Mouse (Mus musculus): ENCODE data around the gene Sema5a. TPM values are rescaled to one million over a fixed set of nuclear protein-coding genes. Genes with fewer than 3 reads are reported as not detected.

The Sema5a gene
- polyA plus RNA-seq, 1 experiment from 2014 or later = 6.5 TPM

GRCm38 (mm10) chr15:32568181-32568857 is 323.7 kb downstream of the Sema5a start:
- no peak for ATAC-seq (replicated peaks; ENCODE audit: insufficient number of reproducible peaks, insufficient read depth, low FRiP score, low read depth)
- no peak overlapping the region for H3K4me2 ChIP-seq

GRCm38 (mm10) chr15:32568858-32569387 is 324.3 kb downstream of the Sema5a start:
- Histone ChIP-seq H3K36me3 (no peaks in the 10 kb centered on the region), H3K27ac (no peak overlapping the region), H3K4me3 (no peak overlapping the region), H3K4me1 (replicated peaks) (no peaks in the 10 kb centered on the region), H3K4me2 (no peak overlapping the region), H3K9ac (no peak overlapping the region), H3K27me3 (no peaks in the 10 kb centered on the region), H3K9me3 (replicated peaks) (no peaks in the 10 kb centered on the region)
- WGBS = 70% methylated on average over 6 of the region's 6 CpGs
- no peak for ATAC-seq (replicated peaks; ENCODE audit: insufficient number of reproducible peaks, insufficient read depth, low FRiP score, low read depth)

More at GRCm38 (mm10) chr15:32568181-32568857, 323.7 kb downstream of the Sema5a start:
- H3K9me3 ChIP-seq (replicated peaks) = no peaks in the 10 kb centered on the region
- no peak overlapping the region for H3K27ac ChIP-seq
- H3K9ac ChIP-seq = no peak overlapping the region
- H3K4me1 ChIP-seq (replicated peaks) = no peaks in the 10 kb centered on the region
- H3K4me3 ChIP-seq = no peak overlapping the region
- 86% methylated on average over 3 of the region's 3 CpGs for WGBS
- H3K27me3 ChIP-seq = no peaks in the 10 kb centered on the region
- no peaks in the 10 kb centered on the region for H3K36me3 ChIP-seq

- Histone ChIP-seq H3K4me3 (no peak overlapping the region), H3K9ac (no peak overlapping the region), H3K4me1 (replicated peaks) (no peaks in the 10 kb centered on the region), H3K27ac (no peak overlapping the region), H3K36me3 (no peaks in the 10 kb centered on the region), H3K9me3 (replicated peaks) (no peaks in the 10 kb centered on the region), H3K4me2 (no peak overlapping the region), H3K27me3 (no peaks in the 10 kb centered on the region)
- ATAC-seq (replicated peaks; ENCODE audit: insufficient number of reproducible peaks, insufficient read depth, low FRiP score, low read depth) = no peak
- 76% methylated on average over 6 of the region's 6 CpGs for WGBS
Measured at GRCm38 (mm10) chr15:32574327-32574726, 329.7 kb downstream of the Sema5a start.

- Histone ChIP-seq H3K9me3 (replicated peaks) (no peaks in the 10 kb centered on the region), H3K4me2 (no peak overlapping the region), H3K4me1 (replicated peaks) (no peaks in the 10 kb centered on the region), H3K4me3 (no peak overlapping the region), H3K9ac (no peak overlapping the region), H3K27ac (no peak overlapping the region), H3K27me3 (no peaks in the 10 kb centered on the region), H3K36me3 (no peaks in the 10 kb centered on the region)
- WGBS = 72% methylated on average over 2 of the region's 2 CpGs
- no peak for ATAC-seq (replicated peaks; ENCODE audit: insufficient number of reproducible peaks, insufficient read depth, low FRiP score, low read depth)
Measured at GRCm38 (mm10) chr15:32575212-32575611, 330.6 kb downstream of the Sema5a start.

GRCm38 (mm10) chr15:32579351-32579750 is 334.7 kb downstream of the Sema5a start:
- no peaks in the 10 kb centered on the region for H3K36me3 ChIP-seq
- ATAC-seq (replicated peaks; ENCODE audit: insufficient number of reproducible peaks, insufficient read depth, low FRiP score, low read depth) = no peak
- H3K4me2 ChIP-seq = no peak overlapping the region
- no peaks in the 10 kb centered on the region for H3K9me3 ChIP-seq (replicated peaks)
- H3K4me3 ChIP-seq = no peak overlapping the region
- H3K27ac ChIP-seq = no peak overlapping the region
- H3K4me1 ChIP-seq (replicated peaks) = no peaks in the 10 kb centered on the region
- 70% methylated on average over 4 of the region's 4 CpGs for WGBS
- no peak overlapping the region for H3K9ac ChIP-seq
- H3K27me3 ChIP-seq = no peaks in the 10 kb centered on the region

- 85% methylated on average over 1 of the region's 1 CpGs for WGBS
- Histone ChIP-seq H3K4me2 (no peak overlapping the region), H3K27ac (no peak overlapping the region)
Measured at GRCm38 (mm10) chr15:32590641-32591040, 346.0 kb downstream of the Sema5a start.

GRCm38 (mm10) chr15:32593746-32594145 is 349.1 kb downstream of the Sema5a start:
- H3K27me3 ChIP-seq = no peaks in the 10 kb centered on the region
- H3K4me1 ChIP-seq (replicated peaks) = no peaks in the 10 kb centered on the region
- H3K36me3 ChIP-seq = no peaks in the 10 kb centered on the region
- H3K4me2 ChIP-seq = no peak overlapping the region
- H3K9me3 ChIP-seq (replicated peaks) = no peaks in the 10 kb centered on the region
- H3K4me3 ChIP-seq = no peak overlapping the region
- 88% methylated on average over 5 of the region's 5 CpGs for WGBS
- no peak overlapping the region for H3K9ac ChIP-seq
- no peak overlapping the region for H3K27ac ChIP-seq
- no peak for ATAC-seq (replicated peaks; ENCODE audit: insufficient number of reproducible peaks, insufficient read depth, low FRiP score, low read depth)

More at GRCm38 (mm10) chr15:32590641-32591040, 346.0 kb downstream of the Sema5a start:
- Histone ChIP-seq H3K36me3 (no peaks in the 10 kb centered on the region), H3K4me1 (replicated peaks) (no peaks in the 10 kb centered on the region), H3K9me3 (replicated peaks) (no peaks in the 10 kb centered on the region), H3K27me3 (no peaks in the 10 kb centered on the region), H3K4me3 (no peak overlapping the region), H3K9ac (no peak overlapping the region)
- ATAC-seq (replicated peaks; ENCODE audit: insufficient number of reproducible peaks, insufficient read depth, low FRiP score, low read depth) = no peak

- ATAC-seq (replicated peaks; ENCODE audit: insufficient number of reproducible peaks, insufficient read depth, low FRiP score, low read depth) = no peak
- WGBS = 82% methylated on average over 6 of the region's 6 CpGs
Measured at GRCm38 (mm10) chr15:32596574-32596973, 352.0 kb downstream of the Sema5a start.

GRCm38 (mm10) chr15:32597189-32597588 is 352.6 kb downstream of the Sema5a start:
- H3K4me2 ChIP-seq = no peak overlapping the region
- no peaks in the 10 kb centered on the region for H3K4me1 ChIP-seq (replicated peaks)
- H3K27me3 ChIP-seq = no peaks in the 10 kb centered on the region
- ATAC-seq (replicated peaks; ENCODE audit: insufficient number of reproducible peaks, insufficient read depth, low FRiP score, low read depth) = no peak
- 78% methylated on average over 3 of the region's 3 CpGs for WGBS
- no peak overlapping the region for H3K9ac ChIP-seq
- no peak overlapping the region for H3K27ac ChIP-seq
- H3K4me3 ChIP-seq = no peak overlapping the region
- H3K36me3 ChIP-seq = no peaks in the 10 kb centered on the region
- no peaks in the 10 kb centered on the region for H3K9me3 ChIP-seq (replicated peaks)

More at GRCm38 (mm10) chr15:32596574-32596973, 352.0 kb downstream of the Sema5a start:
- H3K36me3 ChIP-seq = no peaks in the 10 kb centered on the region
- H3K9ac ChIP-seq = no peak overlapping the region
- no peaks in the 10 kb centered on the region for H3K27me3 ChIP-seq
- no peaks in the 10 kb centered on the region for H3K4me1 ChIP-seq (replicated peaks)
- no peak overlapping the region for H3K27ac ChIP-seq
- H3K9me3 ChIP-seq (replicated peaks) = no peaks in the 10 kb centered on the region
- no peak overlapping the region for H3K4me2 ChIP-seq
- H3K4me3 ChIP-seq = no peak overlapping the region

GRCm38 (mm10) chr15:32607236-32607635 is 362.6 kb downstream of the Sema5a start:
- no peak overlapping the region for H3K4me2 ChIP-seq
- H3K9ac ChIP-seq = no peak overlapping the region
- H3K4me3 ChIP-seq = no peak overlapping the region
- 55% methylated on average over 3 of the region's 3 CpGs for WGBS
- ATAC-seq (replicated peaks; ENCODE audit: insufficient number of reproducible peaks, insufficient read depth, low FRiP score, low read depth) = no peak
- no peaks in the 10 kb centered on the region for H3K27me3 ChIP-seq
- peaks cover 14% of the 10 kb centered on the region; the same call in 1 of the 2 replicates for H3K4me1 ChIP-seq (replicated peaks)
- H3K36me3 ChIP-seq = no peaks in the 10 kb centered on the region
- H3K9me3 ChIP-seq (replicated peaks) = no peaks in the 10 kb centered on the region
- no peak overlapping the region for H3K27ac ChIP-seq

GRCm38 (mm10) chr15:32610776-32611175 is 366.2 kb downstream of the Sema5a start:
- Histone ChIP-seq H3K4me1 (replicated peaks) (peaks cover 14% of the 10 kb centered on the region; the same call in 1 of the 2 replicates), H3K27ac (no peak overlapping the region), H3K36me3 (no peaks in the 10 kb centered on the region), H3K9ac (no peak overlapping the region), H3K4me3 (no peak overlapping the region), H3K4me2 (no peak overlapping the region), H3K27me3 (no peaks in the 10 kb centered on the region), H3K9me3 (replicated peaks) (no peaks in the 10 kb centered on the region)
- no peak for ATAC-seq (replicated peaks; ENCODE audit: insufficient number of reproducible peaks, insufficient read depth, low FRiP score, low read depth)
- WGBS = 69% methylated on average over 2 of the region's 2 CpGs

- Histone ChIP-seq H3K36me3 (no peaks in the 10 kb centered on the region), H3K27ac (no peak overlapping the region), H3K4me1 (replicated peaks) (peaks cover 14% of the 10 kb centered on the region; the same call in 1 of the 2 replicates), H3K9me3 (replicated peaks) (no peaks in the 10 kb centered on the region), H3K9ac (no peak overlapping the region), H3K4me3 (no peak overlapping the region), H3K4me2 (no peak overlapping the region), H3K27me3 (no peaks in the 10 kb centered on the region)
- no peak for ATAC-seq (replicated peaks; ENCODE audit: insufficient number of reproducible peaks, insufficient read depth, low FRiP score, low read depth)
- WGBS = 88% methylated on average over 7 of the region's 7 CpGs
Measured at GRCm38 (mm10) chr15:32611201-32611600, 366.6 kb downstream of the Sema5a start.

Measured in heart, embryonic 15.5 days (tissue).